19 mouse cellular contexts compared by ENCODE assay signal in genomic region chr2:7221856-7222255, GRCm38 (mm10).
A peak's percentile ranks its signal among the peaks of the same experiment; 100 is the strongest.
DNase-seq lines count a peak whose midpoint lies in the region; ATAC-seq and TF ChIP-seq lines count a peak whose summit lies in the region.
"Had no signal": no experiment of that assay in that cellular context is flagged by ENCODE, and none has a peak within 500 bp of the region (broad histone marks: within the 10 kb centered on the region; RNA-seq: fewer than 3 reads in every experiment).

No protein-coding gene starts in this region.

- intact Hi-C loops in left cerebral cortex, adult 2 months (cut with DNase I): no loop called here

- no peak overlapping the region for H3K9ac ChIP-seq in hindbrain, embryonic 11.5 days (ENCODE audit: low read depth, low read length)
- no peak overlapping the region for H3K9ac ChIP-seq in hindbrain, embryonic 16.5 days (ENCODE audit: low read depth, low read length)
- no peak overlapping the region for H3K9ac ChIP-seq in neural tube, embryonic 12.5 days
- no peak overlapping the region for H3K9ac ChIP-seq in neural tube, embryonic 15.5 days (replicated peaks)
- H3K9ac ChIP-seq: embryonic facial prominence, embryonic 12.5 days; forebrain, embryonic 15.5 days; heart, embryonic 13.5 days had no signal

- TF ChIP-seq CTCF in left cerebral cortex, adult 2 months (IDR thresholded peaks at IDR 0.05): no peak

- WGBS in hindbrain, embryonic 11.5 days: 85% methylated on average over 1 of the region's 1 CpGs
- 71% methylated on average over 1 of the region's 1 CpGs for WGBS in hindbrain, embryonic 16.5 days
- WGBS in neural tube, embryonic 12.5 days: 73% methylated on average over 1 of the region's 1 CpGs
- 89% methylated on average over 1 of the region's 1 CpGs for WGBS in neural tube, embryonic 15.5 days

- no peaks in the 10 kb centered on the region for H3K27me3 ChIP-seq in hindbrain, embryonic 11.5 days (ENCODE audit: control insufficient read depth, insufficient read depth, low read length)
- H3K27me3 ChIP-seq in hindbrain, embryonic 16.5 days (replicated peaks; ENCODE audit: control insufficient read depth, insufficient read depth, low read length): no peaks in the 10 kb centered on the region
- H3K27me3 ChIP-seq in neural tube, embryonic 12.5 days (replicated peaks): no peaks in the 10 kb centered on the region
- no peaks in the 10 kb centered on the region for H3K27me3 ChIP-seq in neural tube, embryonic 15.5 days (replicated peaks)
- H3K27me3 ChIP-seq: CH12.LX; embryonic facial prominence, embryonic 12.5 days; forebrain, embryonic 15.5 days; heart, embryonic 13.5 days; Patski had no signal

- no peak overlapping the region for H3K4me2 ChIP-seq in hindbrain, embryonic 11.5 days (replicated peaks; ENCODE audit: low read depth, low read length)
- no peak overlapping the region for H3K4me2 ChIP-seq in hindbrain, embryonic 16.5 days (ENCODE audit: low read length)
- no peak overlapping the region for H3K4me2 ChIP-seq in neural tube, embryonic 12.5 days (replicated peaks)
- H3K4me2 ChIP-seq in neural tube, embryonic 15.5 days: no peak overlapping the region
- H3K4me2 ChIP-seq: embryonic facial prominence, embryonic 12.5 days; forebrain, embryonic 15.5 days; heart, embryonic 13.5 days had no signal

- ATAC-seq in hindbrain, embryonic 11.5 days (ENCODE audit: low FRiP score): peak; percentile 34; the same call in 1 of the 2 replicates
- ATAC-seq in hindbrain, embryonic 16.5 days: no peak
- 0 out of 2 replicates have a peak, but pooled peaks have one; percentile 26 for ATAC-seq in neural tube, embryonic 12.5 days (ENCODE audit: low FRiP score, low read depth)
- no peak for ATAC-seq in neural tube, embryonic 15.5 days (ENCODE audit: low FRiP score)
- ATAC-seq: activated CD4-positive, CD25-positive, alpha-beta regulatory T cell, adult 4 months; forebrain, embryonic 15.5 days; hindbrain, postnatal 0 days; Patski had no signal

- no peaks in the 10 kb centered on the region for H3K36me3 ChIP-seq in hindbrain, embryonic 11.5 days (ENCODE audit: control insufficient read depth, insufficient read depth, low read length)
- no peaks in the 10 kb centered on the region for H3K36me3 ChIP-seq in hindbrain, embryonic 16.5 days (ENCODE audit: control insufficient read depth, insufficient read depth, low read length)
- no peaks in the 10 kb centered on the region for H3K36me3 ChIP-seq in neural tube, embryonic 12.5 days
- no peaks in the 10 kb centered on the region for H3K36me3 ChIP-seq in neural tube, embryonic 15.5 days
- H3K36me3 ChIP-seq: embryonic facial prominence, embryonic 12.5 days; forebrain, embryonic 15.5 days; heart, embryonic 13.5 days had no signal

- 0 out of 2 replicates have a peak, but pooled peaks cover 4% of the 10 kb centered on the region for H3K4me1 ChIP-seq in hindbrain, embryonic 11.5 days (replicated peaks; ENCODE audit: control insufficient read depth, insufficient read depth, low read length)
- no peaks in the 10 kb centered on the region for H3K4me1 ChIP-seq in hindbrain, embryonic 16.5 days (ENCODE audit: control insufficient read depth, insufficient read depth, low read depth, low read length)
- H3K4me1 ChIP-seq in neural tube, embryonic 12.5 days: peaks cover 17% of the 10 kb centered on the region; the same call in 1 of the 2 replicates
- H3K4me1 ChIP-seq in neural tube, embryonic 15.5 days: peaks cover 5% of the 10 kb centered on the region
- H3K4me1 ChIP-seq: forebrain, embryonic 15.5 days had no signal

- H3K9me3 ChIP-seq in hindbrain, embryonic 11.5 days (ENCODE audit: control insufficient read depth, low read length): no peaks in the 10 kb centered on the region
- no peaks in the 10 kb centered on the region for H3K9me3 ChIP-seq in hindbrain, embryonic 16.5 days (ENCODE audit: control insufficient read depth, low read length)
- no peaks in the 10 kb centered on the region for H3K9me3 ChIP-seq in neural tube, embryonic 12.5 days
- H3K9me3 ChIP-seq in neural tube, embryonic 15.5 days (replicated peaks): no peaks in the 10 kb centered on the region
- H3K9me3 ChIP-seq: embryonic facial prominence, embryonic 12.5 days; forebrain, embryonic 15.5 days; heart, embryonic 13.5 days had no signal

- DNase-seq in hindbrain, embryonic 11.5 days (ENCODE audit: low spot score): no peak
- DNase-seq in left cerebral cortex, adult 2 months (ENCODE audit: extremely low spot score in 1 of 2, low spot score in 2 of 2): no peak
- DNase-seq in left cerebral cortex, adult 8-10 months (ENCODE audit: low spot score in 2 of 2): no peak
- DNase-seq: adrenal gland, postnatal 14 days; cerebellum, adult 18-20 months; cerebellum, postnatal 25 days; gastrocnemius, postnatal 36 days; heart, adult 11 months; heart, postnatal 36 days had no signal

- H3K4me3 ChIP-seq in hindbrain, embryonic 11.5 days (ENCODE audit: low read depth, low read length): no peak overlapping the region
- no peak overlapping the region for H3K4me3 ChIP-seq in hindbrain, embryonic 16.5 days (ENCODE audit: low read length)
- H3K4me3 ChIP-seq in left cerebral cortex, adult 2 months: no peak overlapping the region
- no peak overlapping the region for H3K4me3 ChIP-seq in neural tube, embryonic 12.5 days
- H3K4me3 ChIP-seq in neural tube, embryonic 15.5 days (replicated peaks): no peak overlapping the region
- H3K4me3 ChIP-seq: embryonic facial prominence, embryonic 12.5 days; forebrain, embryonic 15.5 days; heart, embryonic 13.5 days had no signal

- H3K27ac ChIP-seq in hindbrain, embryonic 11.5 days (ENCODE audit: low read depth, low read length): no peak overlapping the region
- no peak overlapping the region for H3K27ac ChIP-seq in hindbrain, embryonic 16.5 days (ENCODE audit: low read depth, low read length)
- H3K27ac ChIP-seq in left cerebral cortex, adult 2 months: peak overlapping the region; percentile 47; the same call in 1 of the 2 replicates
- H3K27ac ChIP-seq in neural tube, embryonic 12.5 days: no peak overlapping the region
- H3K27ac ChIP-seq in neural tube, embryonic 15.5 days (replicated peaks): no peak overlapping the region
- H3K27ac ChIP-seq: embryonic facial prominence, embryonic 12.5 days; forebrain, embryonic 15.5 days; heart, embryonic 13.5 days; hindbrain, postnatal 0 days had no signal

Comparison
In these comparisons a context has a peak if more than half of its experiments do, and no peak if none do; other contexts are left out.
1. ATAC-seq: peak in hindbrain, embryonic 11.5 days (single experiment) and neural tube, embryonic 12.5 days (single experiment); none in hindbrain, embryonic 16.5 days (single experiment) and neural tube, embryonic 15.5 days (single experiment).